Mouse (Mus musculus) stomach, postnatal 0 days (tissue): ENCODE data around the gene Cnot6. TPM values are rescaled to one million over a fixed set of nuclear protein-coding genes. Genes with fewer than 3 reads are reported as not detected.

Source experiments
- ATAC-seq: fragments of 200-750 bp; cut with Nextera tagmentation; 2 replicates; pipeline ENCODE4 v1.8.0; 2017; ENCODE audit not compliant: low FRiP score, low TSS enrichment
- DNase-seq: peaks from one replicate; pipeline ENCODE4 v3.0.0-alpha.2; 2016; ENCODE audit warnings: low spot score
- H3K27ac ChIP-seq: fragments of 300-500 bp; sonication (generic); replicated peaks from 2 replicates; pipeline ENCODE4 v1.5.1; 2014; ENCODE audit warnings: mild to moderate bottlenecking, control low read depth
- H3K27me3 ChIP-seq: fragments of 300-500 bp; sonication (generic); 2 replicates; pipeline ENCODE4 v1.6.1; 2014; ENCODE audit warnings: low read length; ENCODE audit not compliant: control insufficient read depth, insufficient read depth
- H3K36me3 ChIP-seq: fragments of 300-500 bp; sonication (generic); 2 replicates; pipeline ENCODE4 v1.6.1; 2014; ENCODE audit warnings: low read length, mixed read lengths; ENCODE audit not compliant: control insufficient read depth, insufficient read depth
- H3K4me1 ChIP-seq: fragments of 300-500 bp; sonication (generic); replicated peaks from 2 replicates; pipeline ENCODE4 v1.6.1; 2014; ENCODE audit warnings: antibody characterized with exemption; ENCODE audit not compliant: control insufficient read depth, insufficient read depth
- H3K4me2 ChIP-seq: fragments of 300-500 bp; sonication (generic); replicated peaks from 2 replicates; pipeline ENCODE4 v1.6.1; 2014; ENCODE audit warnings: low read depth, mild to moderate bottlenecking, control low read depth, moderate library complexity
- H3K4me3 ChIP-seq: fragments of 300-500 bp; sonication (generic); 2 replicates; pipeline ENCODE4 v1.5.1; 2014; ENCODE audit warnings: low read depth, low read length, control low read depth
- H3K9ac ChIP-seq: fragments of 300-500 bp; sonication (generic); 2 replicates; pipeline ENCODE4 v1.6.1; 2014; ENCODE audit warnings: mild to moderate bottlenecking, low read length, control low read depth, mixed read lengths
- H3K9me3 ChIP-seq: fragments of 300-500 bp; sonication (generic); 2 replicates; pipeline ENCODE4 v1.6.1; 2016; ENCODE audit warnings: low read length; ENCODE audit not compliant: control insufficient read depth
- CTCF ChIP-seq: IDR thresholded peaks from 2 replicates; pipeline ENCODE4 v1.5.1; 2016; ENCODE audit warnings: antibody characterized with exemption, low read depth, mild to moderate bottlenecking, moderate library complexity
- EP300 ChIP-seq: optimal IDR thresholded peaks from 2 replicates; pipeline ENCODE3; 2016; ENCODE audit warnings: antibody characterized with exemption
- WGBS: fragments of 180-500 bp; shearing (Covaris S2); extraction: QIAGEN DNeasy Blood & Tissue Kit; methylation state at CpG from one replicate; pipeline ENCODE4 v1.1.7; 2014; 5-methylcytosine and 5-hydroxymethylcytosine counted together
- polyA plus RNA-seq: library from polyadenylated mRNA; unstranded; fragments of >200 nt; fragmentation: Nextera tagmentation; extraction: Ambion mirVana; gene quantifications from 2 replicates; pipeline ENCODE4 v1.2.1, GENCODE M21; 2015

Cnot6 gene
- polyA plus RNA-seq, 1 experiment from 2014 or later, result 29.1 TPM

- DNase-seq (no peak), ATAC-seq (no peak; the same call in 1 of the 2 replicates)
- WGBS, result 74% methylated on average over 12 of the region's 12 CpGs
- no peak overlapping the region for H3K4me2 ChIP-seq
- H3K9me3 ChIP-seq, result no peaks in the 10 kb centered on the region
- no peaks in the 10 kb centered on the region for H3K27me3 ChIP-seq
- no peak overlapping the region for H3K27ac ChIP-seq
- H3K36me3 ChIP-seq, result no peaks in the 10 kb centered on the region
- no peak overlapping the region for H3K4me3 ChIP-seq
- H3K4me1 ChIP-seq, result no peaks in the 10 kb centered on the region
- TF ChIP-seq EP300 (no peak), CTCF (no peak)
- H3K9ac ChIP-seq, result no peak overlapping the region
These were observed 48.0 kb downstream of the Cnot6 start for GRCm38 (mm10) chr11:49664262-49665140.

GRCm38 (mm10) chr11:49663310-49663709 lies 49.2 kb downstream of the Cnot6 start, which contains the start of gene Scgb3a1:
TSS of gene Scgb3a1 (plus strand) at chr11:49663610.
- H3K27ac ChIP-seq, result no peak within 1 kb of the TSS
- ATAC-seq (no peak), DNase-seq (no peak)
- 58% methylated on average over 5 of the region's 5 CpGs for WGBS
- no peaks in the 10 kb centered on the region for H3K9me3 ChIP-seq
- no peaks in the 10 kb centered on the region for H3K27me3 ChIP-seq
- H3K4me1 ChIP-seq, result no peaks in the 10 kb centered on the region
- H3K36me3 ChIP-seq, result no peaks in the 10 kb centered on the region
- TF ChIP-seq CTCF (no peak), EP300 (no peak)
- H3K4me3 ChIP-seq, result no peak within 1 kb of the TSS
- no peak within 1 kb of the TSS for H3K9ac ChIP-seq
- H3K4me2 ChIP-seq, result no peak within 1 kb of the TSS

GRCm38 (mm10) chr11:49662292-49662780 lies 50.2 kb downstream of the Cnot6 start:
- ATAC-seq (no peak), DNase-seq (no peak)
- TF ChIP-seq EP300, result no peak
- TF ChIP-seq CTCF, result peak; percentile 24; the same call in 1 of the 2 replicates
- Histone ChIP-seq H3K27ac (no peak overlapping the region), H3K4me3 (no peak overlapping the region), H3K27me3 (no peaks in the 10 kb centered on the region), H3K36me3 (no peaks in the 10 kb centered on the region), H3K4me2 (no peak overlapping the region), H3K4me1 (no peaks in the 10 kb centered on the region), H3K9me3 (no peaks in the 10 kb centered on the region), H3K9ac (no peak overlapping the region)
- WGBS, result 57% methylated on average over 15 of the region's 15 CpGs

- no peaks in the 10 kb centered on the region for H3K36me3 ChIP-seq
- ATAC-seq (no peak), DNase-seq (no peak)
- H3K9me3 ChIP-seq, result 0 out of 2 replicates have a peak, but pooled peaks cover under 1% of the 10 kb centered on the region
- 70% methylated on average over 7 of the region's 7 CpGs for WGBS
- H3K27ac ChIP-seq, result no peak overlapping the region
- no peaks in the 10 kb centered on the region for H3K4me1 ChIP-seq
- no peak overlapping the region for H3K9ac ChIP-seq
- no peaks in the 10 kb centered on the region for H3K27me3 ChIP-seq
- H3K4me3 ChIP-seq, result no peak overlapping the region
- TF ChIP-seq EP300, result no peak
- TF ChIP-seq CTCF, result no peak
- H3K4me2 ChIP-seq, result no peak overlapping the region
These were observed 53.1 kb downstream of the Cnot6 start for GRCm38 (mm10) chr11:49659470-49659799.

GRCm38 (mm10) chr11:49658791-49659469 lies 53.6 kb downstream of the Cnot6 start:
- H3K9ac ChIP-seq, result no peak overlapping the region
- DNase-seq (no peak), ATAC-seq (no peak)
- 0 out of 2 replicates have a peak, but pooled peaks cover 2% of the 10 kb centered on the region for H3K9me3 ChIP-seq
- H3K4me3 ChIP-seq, result no peak overlapping the region
- TF ChIP-seq EP300, result no peak
- no peak for TF ChIP-seq CTCF
- H3K4me1 ChIP-seq, result no peaks in the 10 kb centered on the region
- H3K27ac ChIP-seq, result no peak overlapping the region
- WGBS, result 70% methylated on average over 10 of the region's 10 CpGs
- no peaks in the 10 kb centered on the region for H3K36me3 ChIP-seq
- H3K27me3 ChIP-seq, result no peaks in the 10 kb centered on the region
- H3K4me2 ChIP-seq, result no peak overlapping the region
